Mouse (Mus musculus): ENCODE measurements around the gene Ntn4. TPM values are rescaled to one million over a fixed set of nuclear protein-coding genes. Genes with fewer than 3 reads are reported as not detected.
"Not testable (repeated sequence)": the region's sequence is repeated elsewhere in the genome, so short reads cannot be mapped to it uniquely, and the experiment has no call there.

The Ntn4 gene
- polyA plus RNA-seq, 1 experiment from 2014 or later = 1.6 TPM

- H3K27me3 ChIP-seq (replicated peaks; ENCODE audit: control insufficient read depth, insufficient read depth, low read length) = no peaks in the 10 kb centered on the region
- H3K4me1 ChIP-seq (replicated peaks; ENCODE audit: control insufficient read depth, insufficient read depth, low read length) = no peaks in the 10 kb centered on the region
- H3K9ac ChIP-seq (replicated peaks; ENCODE audit: low read depth, low read length) = no peak overlapping the region
- no peak overlapping the region for H3K4me3 ChIP-seq (replicated peaks; ENCODE audit: low read length)
- H3K4me2 ChIP-seq (ENCODE audit: low read length) = no peak overlapping the region
- no peak for ATAC-seq
- 72% methylated on average over 3 of the region's 3 CpGs for WGBS
- H3K9me3 ChIP-seq (ENCODE audit: control insufficient read depth, low read length) = no peaks in the 10 kb centered on the region
- H3K36me3 ChIP-seq (ENCODE audit: control insufficient read depth, insufficient read depth) = no peaks in the 10 kb centered on the region
- H3K27ac ChIP-seq (ENCODE audit: low read length) = no peak overlapping the region
These were observed 26.5 kb downstream of the Ntn4 start for GRCm38 (mm10) chr10:93666996-93667395.

- Histone ChIP-seq H3K9ac (replicated peaks; ENCODE audit: low read depth, low read length) (no peak overlapping the region), H3K27me3 (replicated peaks; ENCODE audit: control insufficient read depth, insufficient read depth, low read length) (no peaks in the 10 kb centered on the region), H3K4me2 (ENCODE audit: low read length) (no peak overlapping the region), H3K9me3 (ENCODE audit: control insufficient read depth, low read length) (peaks cover 2% of the 10 kb centered on the region; the same call in 1 of the 2 replicates), H3K4me1 (replicated peaks; ENCODE audit: control insufficient read depth, insufficient read depth, low read length) (peaks cover 5% of the 10 kb centered on the region; the same call in 1 of the 2 replicates), H3K4me3 (replicated peaks; ENCODE audit: low read length) (no peak overlapping the region), H3K27ac (ENCODE audit: low read length) (no peak overlapping the region), H3K36me3 (ENCODE audit: control insufficient read depth, insufficient read depth) (no peaks in the 10 kb centered on the region)
- no peak for ATAC-seq
- WGBS = 83% methylated on average over 22 of the region's 22 CpGs
These were observed 32.4 kb downstream of the Ntn4 start for GRCm38 (mm10) chr10:93672646-93673479.

- H3K36me3 ChIP-seq (ENCODE audit: control insufficient read depth, insufficient read depth) = no peaks in the 10 kb centered on the region
- H3K27me3 ChIP-seq (replicated peaks; ENCODE audit: control insufficient read depth, insufficient read depth, low read length) = no peaks in the 10 kb centered on the region
- H3K4me1 ChIP-seq (replicated peaks; ENCODE audit: control insufficient read depth, insufficient read depth, low read length) = peaks cover 30% of the 10 kb centered on the region
- 43% methylated on average over 19 of the region's 19 CpGs for WGBS
- H3K4me3 ChIP-seq (replicated peaks; ENCODE audit: low read length) = no peak overlapping the region
- H3K4me2 ChIP-seq (ENCODE audit: low read length) = peak overlapping the region; percentile 32
- peak overlapping the region; percentile 3; the same call in 1 of the 2 replicates for H3K27ac ChIP-seq (ENCODE audit: low read length)
- H3K9ac ChIP-seq (replicated peaks; ENCODE audit: low read depth, low read length) = peak overlapping the region; percentile 37
- H3K9me3 ChIP-seq (ENCODE audit: control insufficient read depth, low read length) = peaks cover 2% of the 10 kb centered on the region; the same call in 1 of the 2 replicates
- peak; percentile 32; the same call in 1 of the 2 replicates for ATAC-seq
These were observed 38.9 kb downstream of the Ntn4 start for GRCm38 (mm10) chr10:93679191-93680007.

GRCm38 (mm10) chr10:93680680-93681377 lies 40.3 kb downstream of the Ntn4 start:
- no peak overlapping the region; the same call in 1 of the 2 replicates for H3K27ac ChIP-seq (ENCODE audit: low read length)

GRCm38 (mm10) chr10:93682185-93682747 lies 41.8 kb downstream of the Ntn4 start:
- H3K27ac ChIP-seq (ENCODE audit: low read length) = no peak overlapping the region
- H3K4me3 ChIP-seq (replicated peaks; ENCODE audit: low read length) = no peak overlapping the region
- ATAC-seq = no peak
- H3K9ac ChIP-seq (replicated peaks; ENCODE audit: low read depth, low read length) = no peak overlapping the region
- no peak overlapping the region for H3K4me2 ChIP-seq (ENCODE audit: low read length)
- no peaks in the 10 kb centered on the region for H3K36me3 ChIP-seq (ENCODE audit: control insufficient read depth, insufficient read depth)
- 93% methylated on average over 18 of the region's 18 CpGs for WGBS
- no peaks in the 10 kb centered on the region for H3K9me3 ChIP-seq (ENCODE audit: control insufficient read depth, low read length)
- peaks cover 29% of the 10 kb centered on the region for H3K4me1 ChIP-seq (replicated peaks; ENCODE audit: control insufficient read depth, insufficient read depth, low read length)
- no peaks in the 10 kb centered on the region for H3K27me3 ChIP-seq (replicated peaks; ENCODE audit: control insufficient read depth, insufficient read depth, low read length)

More at GRCm38 (mm10) chr10:93680680-93681377, 40.3 kb downstream of the Ntn4 start:
- Histone ChIP-seq H3K27me3 (replicated peaks; ENCODE audit: control insufficient read depth, insufficient read depth, low read length) (no peaks in the 10 kb centered on the region), H3K4me3 (replicated peaks; ENCODE audit: low read length) (no peak overlapping the region), H3K9me3 (ENCODE audit: control insufficient read depth, low read length) (no peaks in the 10 kb centered on the region), H3K4me1 (replicated peaks; ENCODE audit: control insufficient read depth, insufficient read depth, low read length) (peaks cover 30% of the 10 kb centered on the region), H3K4me2 (ENCODE audit: low read length) (no peak overlapping the region), H3K36me3 (ENCODE audit: control insufficient read depth, insufficient read depth) (no peaks in the 10 kb centered on the region), H3K9ac (replicated peaks; ENCODE audit: low read depth, low read length) (no peak overlapping the region)
- ATAC-seq = peak; percentile 88
- 43% methylated on average over 6 of the region's 6 CpGs for WGBS

- Histone ChIP-seq H3K27ac (ENCODE audit: low read length) (no peak overlapping the region), H3K9ac (replicated peaks; ENCODE audit: low read depth, low read length) (no peak overlapping the region), H3K36me3 (ENCODE audit: control insufficient read depth, insufficient read depth) (no peaks in the 10 kb centered on the region), H3K4me3 (replicated peaks; ENCODE audit: low read length) (no peak overlapping the region), H3K4me1 (replicated peaks; ENCODE audit: control insufficient read depth, insufficient read depth, low read length) (peaks cover 25% of the 10 kb centered on the region), H3K27me3 (replicated peaks; ENCODE audit: control insufficient read depth, insufficient read depth, low read length) (no peaks in the 10 kb centered on the region), H3K9me3 (ENCODE audit: control insufficient read depth, low read length) (no peaks in the 10 kb centered on the region), H3K4me2 (ENCODE audit: low read length) (no peak overlapping the region)
- 91% methylated on average over 7 of the region's 7 CpGs for WGBS
- no peak for ATAC-seq
These were observed 42.7 kb downstream of the Ntn4 start for GRCm38 (mm10) chr10:93683185-93683584.

- H3K4me3 ChIP-seq (replicated peaks; ENCODE audit: low read length) = no peak overlapping the region
- H3K27ac ChIP-seq (ENCODE audit: low read length) = no peak overlapping the region
- no peak overlapping the region for H3K4me2 ChIP-seq (ENCODE audit: low read length)
- H3K4me1 ChIP-seq (replicated peaks; ENCODE audit: control insufficient read depth, insufficient read depth, low read length) = peaks cover 22% of the 10 kb centered on the region
- no peaks in the 10 kb centered on the region for H3K9me3 ChIP-seq (ENCODE audit: control insufficient read depth, low read length)
- no peaks in the 10 kb centered on the region for H3K36me3 ChIP-seq (ENCODE audit: control insufficient read depth, insufficient read depth)
- H3K9ac ChIP-seq (replicated peaks; ENCODE audit: low read depth, low read length) = no peak overlapping the region
- 89% methylated on average over 4 of the region's 4 CpGs for WGBS
- H3K27me3 ChIP-seq (replicated peaks; ENCODE audit: control insufficient read depth, insufficient read depth, low read length) = no peaks in the 10 kb centered on the region
- ATAC-seq = no peak
These were observed 43.4 kb downstream of the Ntn4 start for GRCm38 (mm10) chr10:93683896-93684295.

- H3K4me3 ChIP-seq (replicated peaks; ENCODE audit: low read length); H3K9ac ChIP-seq (replicated peaks; ENCODE audit: low read depth, low read length); H3K27ac ChIP-seq (ENCODE audit: low read length); H3K27me3 ChIP-seq (replicated peaks; ENCODE audit: control insufficient read depth, insufficient read depth, low read length); ATAC-seq; H3K4me2 ChIP-seq (ENCODE audit: low read length); H3K36me3 ChIP-seq (ENCODE audit: control insufficient read depth, insufficient read depth); H3K9me3 ChIP-seq (ENCODE audit: control insufficient read depth, low read length); H3K4me1 ChIP-seq (replicated peaks; ENCODE audit: control insufficient read depth, insufficient read depth, low read length): not testable (repeated sequence)
- 92% methylated on average over 3 of the region's 3 CpGs for WGBS
These were observed 44.9 kb downstream of the Ntn4 start for GRCm38 (mm10) chr10:93685416-93685815.

Data from forebrain, embryonic 16.5 days (tissue).